Mouse (Mus musculus): ENCODE measurements around the gene Tdo2. TPM values are rescaled to one million over a fixed set of nuclear protein-coding genes. Genes with fewer than 3 reads are reported as not detected.

Tdo2 gene
- polyA plus RNA-seq, 2 experiments = 0.03 TPM; not detected in 1

DNA sequence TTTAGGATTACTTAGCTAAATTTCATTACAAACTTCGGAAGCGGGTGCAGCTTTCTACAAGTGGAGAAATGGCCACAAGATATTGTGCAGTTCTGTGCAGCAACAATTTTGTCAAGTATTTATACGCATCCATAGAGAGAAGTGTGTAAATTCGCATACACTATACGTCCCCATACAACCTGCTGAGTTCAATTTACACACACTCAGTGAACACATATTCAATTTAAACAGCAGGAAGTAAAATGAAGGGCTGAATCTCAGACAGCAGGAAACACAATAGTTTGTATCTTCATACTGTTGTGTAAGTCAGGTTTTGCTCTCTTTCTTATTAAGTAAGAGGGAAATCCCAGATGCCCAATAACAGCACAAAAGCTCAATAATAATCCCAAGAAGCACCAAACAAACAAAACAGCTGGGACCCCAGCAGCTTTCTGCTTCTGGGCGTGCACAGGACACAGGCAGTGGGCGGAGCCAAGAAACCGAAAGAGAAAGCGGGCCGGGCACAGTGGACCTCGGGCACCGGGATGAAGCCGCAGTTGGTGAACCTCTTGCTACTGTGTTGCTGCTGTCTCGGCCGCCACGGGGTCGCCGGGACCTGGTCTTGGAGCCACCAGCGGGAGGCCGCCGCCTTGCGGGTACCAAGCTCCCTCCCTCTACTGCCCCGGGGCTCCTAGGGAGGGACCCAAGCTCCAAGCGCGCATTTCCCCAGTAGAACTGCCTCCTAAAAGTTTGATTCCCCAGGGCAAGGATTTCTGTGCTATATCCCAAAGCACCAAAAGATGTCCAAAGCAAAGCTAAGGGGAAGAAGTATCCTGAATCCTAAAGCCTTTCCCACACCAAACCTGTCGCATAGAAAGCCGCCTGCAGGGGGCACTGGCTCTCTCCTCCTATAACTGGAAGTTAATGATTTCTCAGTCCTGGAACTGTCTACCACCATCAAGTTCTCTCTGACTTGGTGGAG lies 43.6 kb downstream of the Tdo2 start, which contains the start of gene Ctso:
TSS of gene Ctso (plus strand) at position 461 of the 961 bp plus-strand sequence.
- Histone ChIP-seq H3K27ac (replicated peaks; ENCODE audit: low read depth, low read length) (peak within 1 kb of the TSS; percentile 83), H3K4me1 (ENCODE audit: control insufficient read depth, insufficient read depth, low read length) (no peaks in the 10 kb centered on the region), H3K4me2 (replicated peaks; ENCODE audit: low read depth, low read length, severe bottlenecking) (peak within 1 kb of the TSS; percentile 47), H3K9me3 (ENCODE audit: control insufficient read depth, low read length) (no peaks in the 10 kb centered on the region), H3K36me3 (ENCODE audit: control insufficient read depth, insufficient read depth, low read length) (no peaks in the 10 kb centered on the region), H3K4me3 (replicated peaks; ENCODE audit: low read length) (peak within 1 kb of the TSS; percentile 87), H3K27me3 (ENCODE audit: control insufficient read depth, insufficient read depth, low read length) (no peaks in the 10 kb centered on the region), H3K9ac (ENCODE audit: low read depth, low read length, severe bottlenecking) (peak within 1 kb of the TSS; percentile 90)
- no peak for TF ChIP-seq POLR2A (IDR thresholded peaks at IDR 0.05; ENCODE audit: borderline replicate concordance, extremely low read depth, insufficient read depth, insufficient read length)
- peak; percentile 94 for DNase-seq (ENCODE audit: low spot score)
- 13% methylated on average over 23 of the region's 27 CpGs for WGBS
- ATAC-seq (ENCODE audit: low FRiP score, low read depth) = peak; percentile 85

DNA sequence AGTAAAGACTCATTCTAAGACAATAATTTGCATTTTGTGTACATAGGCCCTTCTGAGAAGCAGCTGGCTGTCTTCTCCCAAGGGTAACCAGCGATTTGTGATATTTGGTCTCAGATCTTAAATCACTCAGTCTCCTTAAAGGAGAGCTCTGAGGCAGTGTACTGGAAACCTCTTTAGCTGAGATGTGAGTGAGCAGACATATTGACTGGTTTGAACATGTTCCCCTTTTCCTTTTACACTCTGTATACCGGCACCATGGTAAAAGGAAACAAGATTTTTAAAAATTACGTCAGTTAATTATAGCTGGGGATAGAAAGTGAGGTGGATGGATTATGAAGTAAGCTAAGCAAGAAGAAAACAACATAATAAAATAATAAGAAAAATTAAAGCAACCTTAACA lies 44.3 kb downstream of the Tdo2 start:
- no peaks in the 10 kb centered on the region for H3K36me3 ChIP-seq (ENCODE audit: control insufficient read depth, insufficient read depth, low read length)
- no peak overlapping the region for H3K4me2 ChIP-seq (replicated peaks; ENCODE audit: low read depth, low read length, severe bottlenecking)
- H3K9me3 ChIP-seq (ENCODE audit: control insufficient read depth, low read length) = no peaks in the 10 kb centered on the region
- H3K27ac ChIP-seq (replicated peaks; ENCODE audit: low read depth, low read length) = no peak overlapping the region
- WGBS = 72% methylated on average over 3 of the region's 3 CpGs
- ATAC-seq (ENCODE audit: low FRiP score, low read depth) = no peak
- no peak overlapping the region for H3K4me3 ChIP-seq (replicated peaks; ENCODE audit: low read length)
- no peak overlapping the region for H3K9ac ChIP-seq (ENCODE audit: low read depth, low read length, severe bottlenecking)
- DNase-seq (ENCODE audit: low spot score) = no peak
- TF ChIP-seq POLR2A (IDR thresholded peaks at IDR 0.05; ENCODE audit: borderline replicate concordance, extremely low read depth, insufficient read depth, insufficient read length) = no peak
- no peaks in the 10 kb centered on the region for H3K27me3 ChIP-seq (ENCODE audit: control insufficient read depth, insufficient read depth, low read length)
- peaks cover 3% of the 10 kb centered on the region; the same call in 1 of the 2 replicates for H3K4me1 ChIP-seq (ENCODE audit: control insufficient read depth, insufficient read depth, low read length)

DNA sequence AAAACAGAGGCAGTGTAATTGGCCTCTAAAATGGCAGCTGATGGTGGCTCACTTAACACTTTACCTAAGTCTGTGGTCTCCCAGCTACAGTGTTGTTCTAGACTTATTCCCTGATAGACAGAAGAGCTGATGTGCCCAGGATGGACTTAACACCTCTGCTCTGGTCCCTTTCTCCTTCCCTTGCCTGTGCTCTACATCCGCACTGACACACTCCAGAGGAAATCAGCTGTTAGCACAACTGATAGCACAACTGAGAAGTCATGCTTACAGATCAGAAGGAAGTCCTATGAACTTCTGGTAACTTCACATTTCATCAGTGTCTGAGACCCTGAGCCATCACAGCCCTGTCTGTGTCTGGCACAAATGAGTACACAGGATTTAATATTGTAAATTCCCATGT lies 46.9 kb downstream of the Tdo2 start:
- TF ChIP-seq POLR2A (IDR thresholded peaks at IDR 0.05; ENCODE audit: borderline replicate concordance, extremely low read depth, insufficient read depth, insufficient read length) = no peak
- DNase-seq (ENCODE audit: low spot score) = no peak
- no peak overlapping the region for H3K27ac ChIP-seq (replicated peaks; ENCODE audit: low read depth, low read length)

DNA sequence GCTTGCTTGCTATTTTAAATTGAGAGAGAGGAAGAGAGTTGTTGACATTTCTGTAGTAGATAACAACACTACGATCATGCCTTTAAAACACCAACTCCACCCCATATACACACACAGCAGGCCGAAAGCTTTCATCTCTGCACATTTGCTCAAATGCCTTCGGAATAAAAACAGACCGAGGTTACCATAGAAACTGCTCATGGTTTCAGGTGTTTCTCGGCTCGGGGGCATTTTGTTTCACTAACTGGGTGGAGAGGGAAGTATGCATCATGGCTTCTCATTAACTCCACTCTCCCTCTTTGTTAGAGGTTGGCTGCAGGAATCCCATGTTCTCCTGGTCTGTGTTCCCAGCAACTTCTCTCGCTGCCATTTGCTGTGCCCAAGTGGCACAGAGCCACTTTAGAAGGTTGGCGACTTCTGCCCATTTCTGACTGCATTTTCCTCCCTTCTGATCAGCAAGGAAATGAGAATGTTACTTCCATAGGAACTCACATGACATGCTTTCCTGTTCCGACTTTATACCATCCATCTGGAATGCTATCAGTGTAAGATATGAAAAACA lies 49.2 kb downstream of the Tdo2 start:
- ATAC-seq (ENCODE audit: low FRiP score, low read depth) (no peak), DNase-seq (ENCODE audit: low spot score) (no peak)
- H3K27ac ChIP-seq (replicated peaks; ENCODE audit: low read depth, low read length) = no peak overlapping the region
- WGBS = 37% methylated on average over 9 of the region's 9 CpGs
- peaks cover 3% of the 10 kb centered on the region; the same call in 1 of the 2 replicates for H3K4me1 ChIP-seq (ENCODE audit: control insufficient read depth, insufficient read depth, low read length)
- no peak overlapping the region for H3K4me3 ChIP-seq (replicated peaks; ENCODE audit: low read length)
- no peaks in the 10 kb centered on the region for H3K36me3 ChIP-seq (ENCODE audit: control insufficient read depth, insufficient read depth, low read length)
- no peak overlapping the region for H3K9ac ChIP-seq (ENCODE audit: low read depth, low read length, severe bottlenecking)
- no peak overlapping the region for H3K4me2 ChIP-seq (replicated peaks; ENCODE audit: low read depth, low read length, severe bottlenecking)
- TF ChIP-seq POLR2A (IDR thresholded peaks at IDR 0.05; ENCODE audit: borderline replicate concordance, extremely low read depth, insufficient read depth, insufficient read length) = no peak
- H3K9me3 ChIP-seq (ENCODE audit: control insufficient read depth, low read length) = no peaks in the 10 kb centered on the region
- no peaks in the 10 kb centered on the region for H3K27me3 ChIP-seq (ENCODE audit: control insufficient read depth, insufficient read depth, low read length)

More for the DNA sequence above, 46.9 kb downstream of the Tdo2 start:
- Histone ChIP-seq H3K36me3 (ENCODE audit: control insufficient read depth, insufficient read depth, low read length) (no peaks in the 10 kb centered on the region), H3K27me3 (ENCODE audit: control insufficient read depth, insufficient read depth, low read length) (no peaks in the 10 kb centered on the region), H3K9me3 (ENCODE audit: control insufficient read depth, low read length) (no peaks in the 10 kb centered on the region), H3K4me1 (ENCODE audit: control insufficient read depth, insufficient read depth, low read length) (peaks cover 3% of the 10 kb centered on the region; the same call in 1 of the 2 replicates), H3K4me3 (replicated peaks; ENCODE audit: low read length) (no peak overlapping the region), H3K4me2 (replicated peaks; ENCODE audit: low read depth, low read length, severe bottlenecking) (no peak overlapping the region), H3K9ac (ENCODE audit: low read depth, low read length, severe bottlenecking) (no peak overlapping the region)
- ATAC-seq (ENCODE audit: low FRiP score, low read depth) = no peak
- 96% methylated on average over 1 of the region's 1 CpGs for WGBS

DNA sequence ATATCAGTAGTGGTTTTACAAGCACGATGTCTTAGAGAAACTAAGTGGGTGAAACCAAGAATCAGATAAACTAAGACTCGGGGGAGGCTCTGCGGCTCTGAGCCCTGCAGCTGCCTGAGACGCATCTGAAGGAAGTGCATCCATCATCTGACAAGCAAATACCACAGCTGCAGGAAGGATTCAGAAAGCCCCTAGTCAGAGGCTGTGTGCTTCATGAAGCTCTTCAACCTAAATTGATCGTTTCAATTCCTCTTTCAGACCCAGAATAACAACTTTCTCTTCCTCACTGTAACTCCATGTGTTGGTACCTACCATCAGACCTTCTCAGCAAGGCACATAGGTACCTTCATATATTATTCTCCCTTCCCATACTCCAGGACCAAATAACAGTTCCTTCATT lies 50.1 kb downstream of the Tdo2 start:
- ATAC-seq (ENCODE audit: low FRiP score, low read depth) (no peak), DNase-seq (ENCODE audit: low spot score) (no peak)
- no peak for TF ChIP-seq POLR2A (IDR thresholded peaks at IDR 0.05; ENCODE audit: borderline replicate concordance, extremely low read depth, insufficient read depth, insufficient read length)
- H3K27ac ChIP-seq (replicated peaks; ENCODE audit: low read depth, low read length) = no peak overlapping the region
- no peaks in the 10 kb centered on the region for H3K9me3 ChIP-seq (ENCODE audit: control insufficient read depth, low read length)
- no peak overlapping the region for H3K4me2 ChIP-seq (replicated peaks; ENCODE audit: low read depth, low read length, severe bottlenecking)
- H3K9ac ChIP-seq (ENCODE audit: low read depth, low read length, severe bottlenecking) = no peak overlapping the region
- no peaks in the 10 kb centered on the region for H3K36me3 ChIP-seq (ENCODE audit: control insufficient read depth, insufficient read depth, low read length)
- no peak overlapping the region for H3K4me3 ChIP-seq (replicated peaks; ENCODE audit: low read length)
- peaks cover 3% of the 10 kb centered on the region; the same call in 1 of the 2 replicates for H3K4me1 ChIP-seq (ENCODE audit: control insufficient read depth, insufficient read depth, low read length)
- WGBS = 46% methylated on average over 5 of the region's 5 CpGs
- H3K27me3 ChIP-seq (ENCODE audit: control insufficient read depth, insufficient read depth, low read length) = no peaks in the 10 kb centered on the region

All from limb, embryonic 14.5 days (tissue).